Mouse (Mus musculus) stomach, postnatal 0 days (tissue): ENCODE data around the gene Rnf212b. TPM values are rescaled to one million over a fixed set of nuclear protein-coding genes. Genes with fewer than 3 reads are reported as not detected.

Experiments
- ATAC-seq: fragments of 200-750 bp; cut with Nextera tagmentation; 2 replicates; pipeline ENCODE4 v1.8.0; 2017; ENCODE audit not compliant: low FRiP score, low TSS enrichment
- DNase-seq: peaks from one replicate; pipeline ENCODE4 v3.0.0-alpha.2; 2016; ENCODE audit warnings: low spot score
- H3K27ac ChIP-seq: fragments of 300-500 bp; sonication (generic); replicated peaks from 2 replicates; pipeline ENCODE4 v1.5.1; 2014; ENCODE audit warnings: mild to moderate bottlenecking, control low read depth
- H3K27me3 ChIP-seq: fragments of 300-500 bp; sonication (generic); 2 replicates; pipeline ENCODE4 v1.6.1; 2014; ENCODE audit warnings: low read length; ENCODE audit not compliant: control insufficient read depth, insufficient read depth
- H3K36me3 ChIP-seq: fragments of 300-500 bp; sonication (generic); 2 replicates; pipeline ENCODE4 v1.6.1; 2014; ENCODE audit warnings: low read length, mixed read lengths; ENCODE audit not compliant: control insufficient read depth, insufficient read depth
- H3K4me1 ChIP-seq: fragments of 300-500 bp; sonication (generic); replicated peaks from 2 replicates; pipeline ENCODE4 v1.6.1; 2014; ENCODE audit warnings: antibody characterized with exemption; ENCODE audit not compliant: control insufficient read depth, insufficient read depth
- H3K4me2 ChIP-seq: fragments of 300-500 bp; sonication (generic); replicated peaks from 2 replicates; pipeline ENCODE4 v1.6.1; 2014; ENCODE audit warnings: low read depth, mild to moderate bottlenecking, control low read depth, moderate library complexity
- H3K4me3 ChIP-seq: fragments of 300-500 bp; sonication (generic); 2 replicates; pipeline ENCODE4 v1.5.1; 2014; ENCODE audit warnings: low read depth, low read length, control low read depth
- H3K9ac ChIP-seq: fragments of 300-500 bp; sonication (generic); 2 replicates; pipeline ENCODE4 v1.6.1; 2014; ENCODE audit warnings: mild to moderate bottlenecking, low read length, control low read depth, mixed read lengths
- H3K9me3 ChIP-seq: fragments of 300-500 bp; sonication (generic); 2 replicates; pipeline ENCODE4 v1.6.1; 2016; ENCODE audit warnings: low read length; ENCODE audit not compliant: control insufficient read depth
- CTCF ChIP-seq: IDR thresholded peaks from 2 replicates; pipeline ENCODE4 v1.5.1; 2016; ENCODE audit warnings: antibody characterized with exemption, low read depth, mild to moderate bottlenecking, moderate library complexity
- EP300 ChIP-seq: optimal IDR thresholded peaks from 2 replicates; pipeline ENCODE3; 2016; ENCODE audit warnings: antibody characterized with exemption
- WGBS: fragments of 180-500 bp; shearing (Covaris S2); extraction: QIAGEN DNeasy Blood & Tissue Kit; methylation state at CpG from one replicate; pipeline ENCODE4 v1.1.7; 2014; 5-methylcytosine and 5-hydroxymethylcytosine counted together
- polyA plus RNA-seq: library from polyadenylated mRNA; unstranded; fragments of >200 nt; fragmentation: Nextera tagmentation; extraction: Ambion mirVana; gene quantifications from 2 replicates; pipeline ENCODE4 v1.2.1, GENCODE M21; 2015

The Rnf212b gene
- polyA plus RNA-seq, 1 experiment from 2014 or later = not detected

- Histone ChIP-seq H3K9ac (peak within 1 kb of the TSS; percentile 50), H3K4me2 (peak within 1 kb of the TSS; percentile 79), H3K27ac (no peak within 1 kb of the TSS), H3K4me3 (peak within 1 kb of the TSS; percentile 52), H3K27me3 (no peaks in the 10 kb centered on the region; the same call in 1 of the 2 replicates), H3K4me1 (no peaks in the 10 kb centered on the region), H3K9me3 (no peaks in the 10 kb centered on the region), H3K36me3 (no peaks in the 10 kb centered on the region)
- WGBS = 3% methylated on average over 37 of the region's 37 CpGs
- peak; percentile 62 for DNase-seq
- ATAC-seq = peak; percentile 63
- TF ChIP-seq EP300 = no peak
- no peak for TF ChIP-seq CTCF
Observed at GRCm38 (mm10) chr14:54781610-54782365, 32.2 kb upstream of the Rnf212b start, which contains the start of gene Slc7a8. Slc7a8 (minus strand) TSS chr14:54781946.

DNA sequence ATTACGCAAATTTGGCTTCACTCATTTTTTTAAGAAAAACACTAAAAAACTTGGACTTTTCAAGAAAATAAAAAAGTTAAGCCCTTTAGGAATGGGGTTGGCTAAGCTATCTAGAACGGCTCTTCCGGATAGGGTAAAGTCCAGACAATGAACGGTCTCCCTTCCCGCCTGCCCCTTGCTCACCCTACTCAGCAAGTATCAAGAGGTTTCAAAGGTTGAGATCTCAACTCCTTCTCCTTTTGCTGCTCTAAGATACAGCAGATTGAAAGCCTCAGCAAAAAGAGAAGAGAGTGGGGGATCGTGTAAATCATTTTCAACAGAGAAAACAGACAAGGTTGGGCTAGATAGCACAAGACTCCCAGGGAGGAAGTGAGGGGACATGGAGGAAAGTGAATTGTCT, 31.0 kb upstream of the Rnf212b start:
- WGBS = 85% methylated on average over 6 of the region's 6 CpGs
- ATAC-seq (no peak), DNase-seq (no peak)
- Histone ChIP-seq H3K4me1 (no peaks in the 10 kb centered on the region), H3K9ac (no peak overlapping the region), H3K4me2 (no peak overlapping the region), H3K27ac (no peak overlapping the region), H3K27me3 (no peaks in the 10 kb centered on the region; the same call in 1 of the 2 replicates), H3K4me3 (no peak overlapping the region), H3K9me3 (no peaks in the 10 kb centered on the region), H3K36me3 (no peaks in the 10 kb centered on the region)
- TF ChIP-seq CTCF (no peak), EP300 (no peak)

DNA sequence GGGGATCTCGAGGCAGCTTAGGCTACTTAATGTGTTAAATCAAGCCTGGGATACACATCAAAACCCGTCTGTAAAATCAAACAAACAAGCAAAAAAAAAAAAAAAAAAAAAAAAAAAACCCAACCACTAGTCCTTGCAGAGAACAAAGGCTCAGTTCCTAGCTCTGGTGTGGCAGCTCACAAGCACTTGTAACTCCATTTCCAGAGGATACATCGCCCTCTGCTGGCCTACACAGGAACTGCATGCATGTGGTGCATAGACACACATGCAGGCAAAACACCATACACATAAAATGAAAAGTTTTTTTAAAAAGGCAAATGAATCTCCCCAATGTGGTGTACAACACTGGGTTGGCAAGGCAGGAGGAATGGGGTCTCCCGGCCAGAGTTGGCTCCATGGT, 28.0 kb upstream of the Rnf212b start:
- Histone ChIP-seq H3K4me3 (no peak overlapping the region), H3K9me3 (no peaks in the 10 kb centered on the region), H3K36me3 (no peaks in the 10 kb centered on the region), H3K9ac (no peak overlapping the region), H3K27ac (no peak overlapping the region), H3K4me1 (no peaks in the 10 kb centered on the region), H3K27me3 (no peaks in the 10 kb centered on the region; the same call in 1 of the 2 replicates), H3K4me2 (no peak overlapping the region)
- DNase-seq (peak; percentile 71), ATAC-seq (0 out of 2 replicates have a peak, but pooled peaks have one; percentile 34)
- WGBS = 60% methylated on average over 4 of the region's 4 CpGs
- TF ChIP-seq CTCF (peak; percentile 81), EP300 (no peak)

- no peak for TF ChIP-seq CTCF
- TF ChIP-seq EP300 = no peak
- no peaks in the 10 kb centered on the region for H3K9me3 ChIP-seq
- H3K9ac ChIP-seq = no peak overlapping the region
- DNase-seq (peak; percentile 30), ATAC-seq (no peak)
- H3K27ac ChIP-seq = no peak overlapping the region
- H3K27me3 ChIP-seq = no peaks in the 10 kb centered on the region; the same call in 1 of the 2 replicates
- no peak overlapping the region for H3K4me2 ChIP-seq
- H3K4me3 ChIP-seq = no peak overlapping the region
- WGBS = 41% methylated on average over 10 of the region's 10 CpGs
- H3K36me3 ChIP-seq = no peaks in the 10 kb centered on the region
- no peaks in the 10 kb centered on the region for H3K4me1 ChIP-seq
Observed at GRCm38 (mm10) chr14:54786489-54786888, 27.5 kb upstream of the Rnf212b start.

DNA sequence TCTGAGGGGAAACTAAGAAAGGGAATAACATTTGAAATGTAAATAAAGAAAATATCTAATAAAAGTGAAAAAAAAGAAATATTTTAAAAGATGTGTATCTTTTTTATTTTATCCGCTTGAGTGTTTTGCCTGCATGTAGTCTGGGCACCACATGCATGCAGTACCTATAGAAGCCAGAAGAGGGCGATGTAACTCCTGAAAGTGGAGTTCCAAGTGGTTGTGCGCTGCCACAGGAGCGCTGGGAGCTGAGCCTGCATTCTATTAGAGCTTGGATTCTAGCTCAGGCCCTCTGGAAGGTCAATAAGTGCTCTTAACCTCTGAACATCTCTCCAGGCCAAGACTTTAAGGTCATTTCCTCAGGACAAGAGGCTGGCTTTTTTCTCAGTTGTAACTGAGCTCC, 26.7 kb upstream of the Rnf212b start:
- ATAC-seq = no peak
- TF ChIP-seq CTCF (peak; percentile 58), EP300 (no peak)
- WGBS = 63% methylated on average over 4 of the region's 4 CpGs
- Histone ChIP-seq H3K9ac (no peak overlapping the region), H3K4me1 (no peaks in the 10 kb centered on the region), H3K4me2 (no peak overlapping the region), H3K9me3 (no peaks in the 10 kb centered on the region), H3K27ac (no peak overlapping the region), H3K27me3 (no peaks in the 10 kb centered on the region), H3K36me3 (no peaks in the 10 kb centered on the region), H3K4me3 (no peak overlapping the region)
- DNase-seq = no peak

GRCm38 (mm10) chr14:54788231-54788630, 25.7 kb upstream of the Rnf212b start:
- Histone ChIP-seq H3K9me3 (no peaks in the 10 kb centered on the region), H3K27ac (no peak overlapping the region), H3K4me2 (no peak overlapping the region), H3K36me3 (no peaks in the 10 kb centered on the region), H3K9ac (no peak overlapping the region), H3K27me3 (no peaks in the 10 kb centered on the region), H3K4me1 (no peaks in the 10 kb centered on the region), H3K4me3 (no peak overlapping the region)
- 90% methylated on average over 5 of the region's 5 CpGs for WGBS
- DNase-seq = no peak
- TF ChIP-seq EP300 = no peak
- no peak for TF ChIP-seq CTCF
- no peak for ATAC-seq
